Mouse (Mus musculus): ENCODE measurements around the gene Smdt1.

GRCm38 (mm10) chr15:82344971-82345370, 6.2 kb downstream of the Smdt1 start:
- TF ChIP-seq POLR2A (IDR thresholded peaks at IDR 0.05; ENCODE audit: borderline replicate concordance, control insufficient read depth, low read depth, low read length), result no peak
- TF ChIP-seq CTCF (IDR thresholded peaks at IDR 0.05; ENCODE audit: control insufficient read depth, insufficient read depth, low read length), result no peak
